Mouse (Mus musculus) adrenal gland, adult 18-20 months (tissue): Measurements from ENCODE around the gene Nup98. TPM values are rescaled to one million over a fixed set of nuclear protein-coding genes. Genes with fewer than 3 reads are reported as not detected.
A peak's percentile ranks its signal among the peaks of the same experiment; 100 is the strongest.

Source experiments
- DNase-seq, 2 experiments: peaks; one replicate each; pipeline ENCODE4 v3.0.0; 2021 to 2022; ENCODE audit warnings: low spot score in 2 of 2
- total RNA-seq, 2 experiments: library from RNA; stranded (reverse); gene quantifications; 1 replicate in 1 of 2; 2 replicates in 1 of 2; pipeline ENCODE4 v1.2.3; 2021

The Nup98 gene
- total RNA-seq, 2 experiments from 2014 or later, result 72.5 to 80.1 TPM

DNA sequence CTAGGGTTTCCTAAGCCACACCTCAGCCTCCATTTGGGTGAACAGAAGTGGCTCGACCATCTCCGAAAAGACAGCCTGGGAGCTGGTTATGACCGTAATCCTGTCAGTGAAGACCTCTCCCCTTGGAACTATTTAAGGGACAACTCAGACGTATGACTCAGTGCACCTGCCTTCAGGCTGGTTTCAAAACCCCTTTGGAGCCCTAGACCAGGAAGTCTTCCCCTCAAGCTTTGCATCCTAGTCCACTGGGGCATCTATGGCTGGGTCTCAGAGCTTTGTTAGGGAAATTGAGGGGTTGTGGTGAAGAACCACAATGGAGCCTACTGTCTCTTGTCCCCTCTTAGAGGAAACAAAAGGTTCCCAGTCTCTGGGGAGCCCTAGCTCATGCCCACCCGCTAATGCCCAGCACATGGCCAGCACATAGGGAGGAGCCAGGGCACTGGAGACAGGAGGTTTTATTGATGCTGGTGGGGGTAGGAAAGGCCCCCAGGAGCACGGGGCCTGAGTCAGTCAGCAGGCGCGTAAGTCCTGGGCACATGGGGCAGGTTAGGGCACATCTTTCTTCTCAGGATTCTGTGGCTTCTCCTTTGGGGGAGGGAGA, 28.8 kb upstream of the Nup98 start:
- DNase-seq, result no peak

DNA sequence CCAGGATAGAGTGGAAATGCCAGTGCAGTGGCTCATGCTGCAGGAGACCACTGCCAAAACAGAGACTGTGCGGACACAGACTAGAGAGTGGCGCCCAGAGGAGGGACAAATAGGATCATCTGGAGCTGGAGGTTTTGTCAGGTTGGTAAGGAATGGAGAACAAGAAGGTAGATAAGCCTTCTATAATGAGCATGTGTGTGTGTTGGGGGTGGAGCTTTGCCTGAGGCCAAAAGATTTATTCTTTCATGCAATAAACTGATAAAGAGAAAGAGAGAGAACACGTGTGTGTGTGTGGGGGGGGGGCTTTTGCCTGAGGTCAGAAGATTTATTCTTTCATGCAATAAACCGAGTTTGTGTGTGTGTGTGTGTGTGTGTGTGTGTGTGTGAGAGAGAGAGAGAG, 23.1 kb upstream of the Nup98 start:
- DNase-seq, result no peak

DNA sequence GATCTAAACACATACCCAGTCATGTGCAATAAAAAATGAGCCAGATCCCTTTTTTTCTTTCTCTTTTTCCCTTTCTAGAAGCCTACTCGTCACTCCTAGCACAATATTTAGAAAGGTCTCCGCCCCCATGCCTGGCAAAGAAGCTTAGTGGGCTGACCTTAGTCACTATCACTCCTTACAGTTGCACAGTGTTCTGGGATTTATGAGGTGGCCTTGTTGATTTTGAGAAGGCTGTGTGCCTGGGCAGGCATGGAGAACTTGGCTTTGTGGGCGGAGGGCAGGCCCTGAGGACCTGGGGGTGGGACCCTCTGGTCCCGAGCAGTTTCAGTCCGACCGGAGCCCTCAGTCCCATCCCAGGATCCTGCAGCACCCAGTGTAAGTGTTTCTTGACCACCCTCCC, 19.8 kb upstream of the Nup98 start:
- no peak for DNase-seq

DNA sequence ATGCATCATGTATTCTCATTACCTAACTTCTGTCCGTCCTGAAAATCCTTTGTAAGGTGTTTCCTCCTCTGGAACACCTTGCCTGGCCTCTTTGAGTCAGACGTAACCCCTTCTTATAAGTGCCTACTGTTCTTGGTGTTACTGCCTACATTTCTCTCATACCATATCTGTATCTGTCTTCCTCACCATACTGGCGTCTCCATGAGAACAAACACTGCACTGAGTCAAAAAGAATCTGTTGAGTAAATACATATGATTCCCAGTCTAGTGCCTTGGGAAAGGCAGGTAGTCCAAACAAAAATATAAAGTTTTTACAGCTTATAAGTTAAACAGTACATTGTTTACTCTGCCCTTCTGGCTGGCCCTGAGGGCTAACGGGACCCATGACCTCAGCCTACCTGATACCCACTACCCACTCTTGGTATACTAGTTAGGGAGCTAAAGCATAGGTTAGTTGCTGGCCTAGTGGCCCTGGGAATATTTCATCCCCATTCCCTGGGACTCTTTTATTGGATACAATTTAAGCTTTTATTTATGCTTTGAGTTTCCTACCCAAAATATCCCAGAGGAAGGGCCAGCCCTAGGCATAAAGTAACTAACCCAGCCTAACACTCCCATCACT, 18.2 kb upstream of the Nup98 start:
- DNase-seq, result no peak

DNA sequence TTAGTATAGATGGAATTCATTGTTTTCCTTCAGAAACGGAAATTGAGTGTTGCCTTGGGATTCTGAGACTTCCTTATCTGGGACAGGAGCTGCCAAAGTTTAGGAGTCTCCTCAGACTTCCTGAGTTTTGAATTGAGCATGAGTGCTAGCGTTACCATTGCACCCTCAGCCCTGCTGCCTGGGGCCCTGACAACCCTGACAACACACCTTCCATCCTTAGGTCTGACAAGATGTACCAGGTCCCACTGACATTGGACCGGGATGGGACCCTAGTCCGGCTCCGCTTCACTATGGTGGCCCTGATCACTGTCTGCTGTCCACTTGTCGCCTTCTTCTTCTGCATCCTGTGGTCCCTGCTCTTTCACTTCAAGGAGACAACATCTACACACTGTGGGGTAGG, 16.1 kb upstream of the Nup98 start:
- DNase-seq, result no peak

DNA sequence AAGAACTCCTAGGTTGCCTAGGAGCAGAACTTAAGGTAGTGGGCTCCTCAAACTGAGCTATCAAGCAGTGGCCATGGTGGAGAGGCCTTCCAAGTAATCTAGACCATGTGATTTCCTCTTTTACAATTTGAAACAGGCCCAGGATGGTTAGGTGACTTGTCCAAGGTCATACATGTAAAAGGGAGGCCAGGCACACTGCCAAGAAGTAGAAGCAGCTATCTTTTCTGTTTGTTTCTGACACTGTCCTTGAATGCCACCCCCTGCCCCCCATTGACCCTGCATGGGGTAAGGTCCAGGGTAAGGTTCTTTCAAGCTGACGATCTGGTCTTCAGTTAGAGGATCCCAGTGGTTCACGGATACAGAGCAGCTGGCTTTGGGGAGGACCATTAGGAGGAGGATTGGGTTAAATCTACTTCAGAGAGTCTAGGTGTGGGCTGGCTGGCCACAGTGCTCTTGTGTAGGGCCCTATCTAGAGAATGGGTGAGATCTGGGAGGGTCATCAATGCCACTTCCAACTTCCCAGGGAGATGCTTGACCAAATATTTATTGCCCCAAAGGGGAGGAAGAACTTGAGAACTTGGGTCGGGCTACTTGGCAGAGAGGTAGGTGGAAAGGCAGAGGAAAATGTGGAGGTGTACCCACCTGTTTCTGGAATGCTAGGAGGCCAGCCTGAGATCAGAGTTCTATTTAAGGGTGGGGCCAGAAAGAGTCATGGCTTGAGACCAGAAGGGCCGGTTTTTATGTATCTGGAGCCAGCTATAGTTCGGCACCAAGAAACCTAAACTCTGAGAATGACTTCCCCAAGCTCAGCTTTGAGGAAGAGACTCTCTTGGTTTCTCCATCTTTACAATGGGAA, 14.1 kb upstream of the Nup98 start:
- peak in 1 of 2 experiments; percentile 42 for DNase-seq

DNA sequence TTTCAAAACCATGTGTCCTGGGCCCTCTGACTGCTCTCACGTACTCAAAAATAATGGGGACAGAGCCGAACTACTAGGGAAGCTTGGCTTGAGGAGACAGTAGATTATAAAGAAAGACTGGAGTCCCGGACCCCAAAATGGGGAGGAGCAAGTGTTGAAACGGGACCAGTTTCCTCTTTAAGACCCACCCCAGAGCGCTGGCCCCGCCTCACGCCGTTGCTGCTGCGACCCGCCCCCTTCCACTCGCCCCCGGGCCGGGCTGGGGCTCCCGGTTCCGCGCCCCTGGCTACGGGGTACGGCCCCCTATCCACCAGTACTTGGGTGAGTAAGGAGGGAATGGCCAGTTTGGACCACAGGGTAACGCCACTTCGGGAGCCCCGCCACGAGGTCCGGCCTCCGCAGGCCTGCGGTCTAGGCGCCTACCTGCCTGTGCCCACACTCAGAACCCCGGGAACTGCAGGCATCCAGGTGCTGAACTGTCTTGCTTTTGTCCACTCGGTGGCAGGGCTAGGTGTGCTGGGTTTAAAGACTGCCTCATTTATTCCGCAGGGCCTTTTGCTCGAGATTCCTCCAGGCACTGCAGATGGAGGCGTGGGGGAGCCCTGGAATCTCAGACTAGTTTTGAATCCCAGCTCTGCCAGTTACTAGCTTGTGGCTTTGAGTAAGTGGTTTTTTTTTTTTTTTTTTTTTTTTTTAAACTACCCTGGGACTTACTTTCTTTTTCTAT, 13.0 kb upstream of the Nup98 start:
- peak; percentile 73 to 75 for DNase-seq

DNA sequence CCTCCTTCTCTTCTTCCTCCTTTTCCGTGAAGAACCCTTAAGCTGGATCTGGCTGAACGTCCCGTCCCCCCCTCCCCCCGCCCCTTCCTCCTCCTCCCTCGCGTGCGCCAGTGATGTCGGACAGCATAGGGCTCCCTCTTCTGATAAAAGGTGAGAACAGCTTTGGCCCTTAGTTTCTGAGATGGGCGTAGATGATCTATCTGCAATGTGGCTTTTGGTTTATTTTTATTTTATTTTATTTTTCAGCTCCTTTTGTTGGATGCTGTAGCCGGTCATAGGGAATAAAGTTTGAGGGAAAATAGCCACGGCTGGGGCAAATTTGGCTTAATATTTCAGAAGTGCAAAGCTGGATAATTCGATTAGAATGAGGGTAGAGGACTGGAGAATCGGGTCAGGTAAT, 12.4 kb upstream of the Nup98 start:
- no peak for DNase-seq

DNA sequence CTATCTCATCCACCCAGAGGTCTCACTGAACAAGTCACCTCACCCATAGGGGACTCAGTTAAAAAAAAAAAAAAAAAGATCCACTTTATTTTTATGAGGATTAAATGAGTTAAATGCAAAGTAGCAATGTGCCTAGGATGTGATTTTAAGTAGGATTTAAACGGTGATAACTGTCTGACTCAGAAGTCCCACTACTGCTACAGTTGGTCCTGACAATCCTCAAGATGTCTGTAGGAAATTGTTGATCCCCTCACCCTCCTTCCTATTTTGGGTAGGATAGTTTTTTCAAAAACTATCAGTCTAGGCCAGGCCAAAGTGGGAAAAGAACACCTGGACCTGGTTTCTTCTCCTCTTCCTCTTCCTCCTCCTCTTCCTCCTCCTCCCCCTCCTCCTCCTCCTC, 11.9 kb upstream of the Nup98 start:
- DNase-seq, result no peak

DNA sequence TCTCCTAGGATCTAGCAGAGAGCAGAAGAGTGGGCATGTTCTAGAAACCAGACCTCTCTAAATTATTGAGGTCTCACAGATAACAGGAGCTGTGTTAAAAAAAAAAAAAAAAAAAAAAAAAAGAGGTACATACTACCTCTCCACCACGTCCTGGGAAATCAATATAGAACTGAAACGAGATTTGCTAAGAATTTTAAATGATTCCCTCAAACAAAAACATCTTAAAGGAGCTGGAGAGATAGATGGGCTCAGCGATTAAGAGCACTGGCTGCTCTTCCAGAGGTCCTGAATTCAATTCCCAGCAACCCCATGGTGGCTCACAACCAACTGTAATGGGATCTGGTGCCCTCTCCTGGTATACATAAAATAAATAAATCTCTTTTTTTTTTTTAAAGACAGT, 1.1 kb upstream of the Nup98 start:
- no peak for DNase-seq

DNA sequence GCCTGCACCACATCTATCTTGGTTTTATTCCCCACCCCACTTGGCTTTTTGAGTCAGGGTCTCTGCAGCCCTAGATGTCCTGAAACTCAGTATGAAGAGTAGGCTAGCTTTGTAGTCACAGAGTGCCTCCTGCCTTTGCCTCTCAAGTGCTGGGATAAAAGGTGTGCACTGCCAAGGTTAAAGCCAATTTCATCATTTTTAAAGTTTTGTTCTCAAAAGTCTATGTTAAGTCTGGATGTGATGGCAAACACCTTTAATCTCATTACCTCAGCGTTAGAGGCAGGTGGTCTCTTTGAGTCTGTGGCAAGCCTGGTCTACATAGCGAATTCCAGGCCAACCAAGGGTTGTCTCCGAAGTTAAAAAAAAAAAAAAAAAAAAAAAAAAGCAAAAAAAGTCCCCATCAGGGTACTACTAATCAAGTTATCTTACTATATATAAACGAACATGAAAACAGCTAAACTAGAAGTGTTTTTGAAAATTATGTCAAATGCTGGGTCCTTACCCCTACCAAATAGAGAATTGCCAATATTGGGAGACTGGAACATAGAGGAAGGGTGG, 1.1 kb downstream of the Nup98 start:
- DNase-seq, result no peak

DNA sequence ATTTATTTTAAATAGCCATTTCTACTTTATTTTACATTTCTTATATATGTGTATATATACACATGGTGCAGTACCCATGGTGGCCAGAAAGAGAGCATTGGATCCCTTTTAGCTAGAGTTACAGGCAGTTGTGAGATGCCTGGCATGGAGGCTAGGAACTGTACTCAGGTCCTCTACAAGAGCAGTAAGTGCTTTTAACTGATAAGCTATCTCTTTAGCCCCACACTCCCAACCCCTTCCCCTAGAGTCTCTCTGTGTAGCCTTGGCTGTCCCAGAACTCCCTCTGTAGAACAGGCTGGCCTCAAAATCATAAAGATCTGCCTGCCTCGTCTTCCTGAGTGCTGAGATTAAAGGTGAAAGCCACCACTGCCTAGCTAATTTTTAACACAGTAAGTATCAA, 4.3 kb downstream of the Nup98 start:
- no peak for DNase-seq

DNA sequence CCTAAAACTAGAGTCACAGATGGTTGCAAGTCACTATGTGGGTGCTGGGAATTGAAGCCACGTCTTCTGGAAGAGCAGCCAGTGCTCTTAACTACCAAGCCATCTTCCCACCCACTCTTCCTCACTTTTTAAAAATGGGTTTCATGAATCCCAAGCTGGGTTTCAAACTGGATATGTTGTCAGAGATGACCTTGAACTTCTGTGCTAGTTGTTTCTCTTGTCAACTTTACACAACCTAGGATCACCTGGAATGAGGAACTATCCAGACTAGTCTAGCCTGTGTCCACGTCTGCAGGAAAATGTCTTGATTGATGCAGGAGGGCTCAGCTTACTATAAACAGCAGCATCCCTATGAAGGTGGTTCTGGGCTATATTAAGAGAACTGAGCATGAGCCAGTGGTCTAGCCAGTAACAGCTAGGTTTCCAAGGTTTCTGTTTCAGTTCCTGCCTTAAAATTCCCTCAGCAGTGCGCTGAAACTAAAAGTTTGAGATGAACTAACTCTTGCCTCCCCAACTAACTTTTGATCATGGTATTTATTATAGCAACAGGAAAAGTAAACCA, 5.6 kb downstream of the Nup98 start:
- DNase-seq, result no peak

DNA sequence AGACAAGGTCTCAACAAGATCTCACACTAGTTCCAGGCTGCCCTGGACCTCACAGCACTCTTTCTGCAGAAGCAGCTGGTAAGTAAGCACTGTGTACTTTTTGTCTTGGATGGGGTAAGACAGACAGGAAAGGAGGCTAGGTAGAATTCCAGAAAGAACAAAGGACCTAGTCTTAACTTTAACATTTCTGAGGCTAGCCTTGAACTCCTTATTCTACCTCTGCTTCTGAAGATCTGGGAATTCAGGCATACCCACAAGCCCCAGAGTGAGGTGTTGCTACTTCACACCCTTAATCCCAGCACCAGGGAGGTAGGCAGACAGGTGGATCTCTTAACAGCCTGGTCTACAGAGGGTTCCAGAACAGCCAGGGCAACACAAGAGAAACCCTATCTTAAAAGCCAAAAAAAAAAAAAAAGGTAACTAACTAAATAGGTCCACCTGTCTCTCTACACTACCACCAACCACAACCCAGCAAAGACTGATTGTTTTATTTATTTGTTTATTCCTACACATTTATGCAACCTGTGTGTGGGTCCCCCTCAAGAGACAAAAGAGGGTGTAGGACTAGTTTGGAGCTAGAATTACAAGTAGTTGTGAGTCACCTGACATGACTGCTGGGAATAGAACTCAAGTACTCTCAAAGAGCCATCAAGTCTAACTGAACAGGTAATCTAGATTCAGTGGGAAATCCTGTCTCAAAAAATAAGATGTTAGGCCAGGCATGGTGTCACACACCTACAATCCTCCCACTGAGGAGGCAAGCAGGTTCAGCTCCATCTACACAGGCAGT, 8.8 kb downstream of the Nup98 start:
- DNase-seq, result no peak

DNA sequence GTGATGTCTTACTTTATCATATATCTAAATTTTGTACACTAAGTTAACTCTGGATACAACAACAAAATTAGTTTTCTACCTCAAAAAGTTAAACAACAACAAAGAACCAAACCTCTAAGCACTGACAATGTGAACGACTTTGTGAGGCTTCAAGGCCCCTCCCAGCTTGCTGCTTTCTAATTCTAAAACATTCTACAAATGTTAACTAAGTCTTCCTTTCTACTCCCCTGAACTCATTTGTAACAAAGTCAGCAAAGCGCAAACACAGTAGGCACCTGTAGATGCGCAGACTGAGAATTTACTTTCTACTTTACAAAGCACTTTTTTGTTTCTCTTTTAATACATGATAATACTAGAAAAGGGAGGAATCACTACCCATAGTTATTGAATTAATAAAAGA, 9.4 kb downstream of the Nup98 start:
- no peak for DNase-seq

DNA sequence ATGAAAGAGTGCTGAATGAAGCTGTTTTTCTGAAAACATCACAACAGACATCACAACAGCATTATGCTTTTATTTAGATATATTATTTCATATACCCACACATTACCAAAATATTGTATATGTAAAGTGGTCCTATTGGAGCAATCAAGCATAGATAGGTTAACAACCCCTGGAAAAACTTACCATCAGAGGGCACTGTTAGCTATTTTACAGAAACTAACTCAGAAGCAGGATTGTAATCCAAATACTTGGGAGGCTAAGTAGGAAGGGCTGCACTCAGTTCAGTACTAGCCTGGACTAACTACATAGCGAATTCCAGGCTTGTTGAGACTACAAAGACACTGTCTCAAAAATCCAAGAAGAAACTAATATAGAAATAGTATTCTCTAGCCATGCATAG, 17.6 kb downstream of the Nup98 start:
- no peak for DNase-seq

DNA sequence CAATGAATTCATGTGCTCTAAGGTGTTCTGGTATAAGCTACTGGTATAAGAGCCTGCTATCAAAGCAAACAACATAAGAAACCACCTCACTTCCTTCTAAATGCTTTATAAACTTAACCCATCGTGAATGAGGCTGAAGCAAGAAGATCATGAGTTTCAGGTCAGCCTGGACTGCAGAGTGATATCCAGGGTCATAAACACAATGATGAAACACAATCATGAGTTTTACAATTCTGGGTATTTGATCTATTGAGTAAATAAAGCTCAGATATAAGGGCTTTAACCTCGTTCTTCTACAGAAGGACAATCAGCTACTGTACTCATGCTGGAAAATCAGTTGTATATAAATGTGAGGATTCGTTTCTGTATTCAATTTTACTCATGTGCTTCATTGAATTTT, 26.1 kb downstream of the Nup98 start:
- no peak for DNase-seq

DNA sequence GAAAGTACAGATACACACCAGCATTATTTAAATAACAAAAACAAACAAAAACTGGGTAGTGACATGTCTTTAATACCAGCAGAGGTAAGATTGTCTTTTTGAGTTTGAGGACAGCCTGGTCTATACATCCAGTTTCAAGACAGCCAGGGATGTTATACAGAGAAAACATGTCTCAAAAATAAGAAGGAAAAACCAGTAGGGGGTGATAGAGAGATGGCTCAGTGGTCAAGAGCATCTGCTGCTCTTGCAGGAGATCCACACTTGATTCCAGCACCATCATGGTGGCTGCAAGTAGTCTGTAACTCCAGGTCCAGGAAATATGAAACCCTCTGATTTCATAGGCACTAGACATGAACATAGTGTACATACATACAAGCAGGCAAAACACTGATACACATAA, 39.7 kb downstream of the Nup98 start:
- no peak for DNase-seq

DNA sequence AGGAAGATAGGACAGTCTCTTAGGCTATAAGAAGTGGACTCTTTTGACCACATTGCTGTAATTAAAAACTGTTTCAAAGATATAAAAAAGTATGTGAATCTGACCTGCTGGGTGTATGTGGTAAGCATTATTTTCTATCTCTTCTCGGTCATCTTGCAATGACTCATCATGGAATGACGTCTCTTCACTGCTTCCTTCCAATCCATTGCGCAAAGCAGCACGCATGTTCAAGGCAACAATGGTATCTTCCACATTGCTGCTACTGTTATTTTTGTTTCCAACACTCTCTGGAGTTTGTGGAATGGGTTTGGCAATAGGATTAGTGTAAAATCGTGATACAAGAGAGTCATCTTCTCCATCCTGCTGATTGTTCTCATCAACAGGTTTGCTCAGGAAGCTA, 56.3 kb downstream of the Nup98 start:
- DNase-seq, result no peak

DNA sequence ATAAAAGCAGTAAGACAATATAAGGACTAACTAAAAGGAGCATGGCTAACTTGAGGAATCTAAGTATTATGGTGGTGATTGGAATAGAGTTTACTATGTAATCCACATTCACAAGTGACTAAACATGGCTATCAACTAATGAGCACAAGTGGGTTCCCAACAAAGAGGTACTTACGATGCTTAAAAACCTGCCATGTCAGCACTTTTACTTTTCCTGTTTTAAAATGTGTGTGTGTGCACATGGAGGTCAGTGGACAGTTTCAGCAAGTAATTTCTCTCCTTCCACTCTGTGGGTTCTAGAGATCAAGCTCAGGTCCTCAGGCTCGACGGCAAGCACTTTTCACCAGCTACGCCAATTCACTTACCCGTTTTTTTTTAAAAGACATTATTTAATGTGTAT, 72.1 kb downstream of the Nup98 start:
- no peak for DNase-seq
